ENCODE assay signal across 10 mouse cellular contexts in genomic region chr1:176999011-176999410, GRCm38 (mm10).
DNase-seq lines count a peak whose midpoint lies in the region; ATAC-seq and TF ChIP-seq lines count a peak whose summit lies in the region.
"Had no signal": no experiment of that assay in that cellular context is flagged by ENCODE, and none has a peak within 500 bp of the region (broad histone marks: within the 10 kb centered on the region; RNA-seq: fewer than 3 reads in every experiment).

No protein-coding gene starts in this region.

- H3K4me1 ChIP-seq in cerebellum, adult 2 months (ENCODE audit: control insufficient read depth, insufficient read depth, low read length), result peaks cover 9% of the 10 kb centered on the region
- H3K4me1 ChIP-seq in hindbrain, embryonic 11.5 days (replicated peaks; ENCODE audit: control insufficient read depth, insufficient read depth, low read length), result peaks cover 28% of the 10 kb centered on the region
- peaks cover 82% of the 10 kb centered on the region for H3K4me1 ChIP-seq in midbrain, embryonic 12.5 days

- no peak overlapping the region for H3K4me3 ChIP-seq in cerebellum, adult 2 months (replicated peaks; ENCODE audit: insufficient read depth, low read depth, low read length)
- H3K4me3 ChIP-seq in hindbrain, embryonic 11.5 days (ENCODE audit: low read depth, low read length), result no peak overlapping the region
- no peak overlapping the region for H3K4me3 ChIP-seq in midbrain, embryonic 12.5 days
- H3K4me3 ChIP-seq: embryonic facial prominence, embryonic 12.5 days; limb, embryonic 15.5 days had no signal

- peak; percentile 35; the same call in 1 of the 2 replicates for TF ChIP-seq CTCF in cerebellum, adult 2 months (IDR thresholded peaks at IDR 0.05; ENCODE audit: borderline replicate concordance, insufficient read depth, low read depth, low read length)

- H3K27me3 ChIP-seq in cerebellum, adult 2 months (ENCODE audit: control insufficient read depth, insufficient read depth, low read length), result no peaks in the 10 kb centered on the region
- no peaks in the 10 kb centered on the region; the same call in 1 of the 2 replicates for H3K27me3 ChIP-seq in hindbrain, embryonic 11.5 days (ENCODE audit: control insufficient read depth, insufficient read depth, low read length)
- no peaks in the 10 kb centered on the region for H3K27me3 ChIP-seq in midbrain, embryonic 12.5 days
- H3K27me3 ChIP-seq: limb, embryonic 15.5 days had no signal

- WGBS in cerebellum, adult 2 months, result 73% methylated on average over 6 of the region's 6 CpGs
- 16% methylated on average over 6 of the region's 6 CpGs for WGBS in hindbrain, embryonic 11.5 days
- 11% methylated on average over 6 of the region's 6 CpGs for WGBS in midbrain, embryonic 12.5 days

- no peaks in the 10 kb centered on the region for H3K36me3 ChIP-seq in hindbrain, embryonic 11.5 days (ENCODE audit: control insufficient read depth, insufficient read depth, low read length)
- no peaks in the 10 kb centered on the region for H3K36me3 ChIP-seq in midbrain, embryonic 12.5 days
- H3K36me3 ChIP-seq: embryonic facial prominence, embryonic 12.5 days; limb, embryonic 15.5 days had no signal

- 0 out of 2 replicates have a peak overlapping the region, but pooled peaks have one; percentile 13 for H3K4me2 ChIP-seq in hindbrain, embryonic 11.5 days (replicated peaks; ENCODE audit: low read depth, low read length)
- H3K4me2 ChIP-seq in midbrain, embryonic 12.5 days (replicated peaks), result peak overlapping the region; percentile 22
- H3K4me2 ChIP-seq: embryonic facial prominence, embryonic 12.5 days; limb, embryonic 15.5 days had no signal

- H3K9me3 ChIP-seq in hindbrain, embryonic 11.5 days (ENCODE audit: control insufficient read depth, low read length), result no peaks in the 10 kb centered on the region
- no peaks in the 10 kb centered on the region for H3K9me3 ChIP-seq in midbrain, embryonic 12.5 days
- H3K9me3 ChIP-seq: embryonic facial prominence, embryonic 12.5 days; limb, embryonic 15.5 days had no signal

- peak in 1 of 2 experiments; percentile 38 for DNase-seq in cerebellum, adult 2 months
- DNase-seq in cerebellum, adult 9-10 months, result no peak
- DNase-seq in ZHBTc4 (ENCODE audit: low read depth, low spot score), result peak; percentile 30
- peak; percentile 76 for DNase-seq in hindbrain, embryonic 11.5 days (ENCODE audit: low spot score)
- no peak for DNase-seq in testis, postnatal 14 days (ENCODE audit: low spot score)
- DNase-seq in thymus, postnatal 14 days, result no peak
- DNase-seq in urinary bladder, adult 2 months (ENCODE audit: low spot score), result no peak

- H3K27ac ChIP-seq in cerebellum, adult 2 months (ENCODE audit: insufficient read depth, low read length), result no peak overlapping the region
- H3K27ac ChIP-seq in hindbrain, embryonic 11.5 days (ENCODE audit: low read depth, low read length), result peak overlapping the region; percentile 92
- H3K27ac ChIP-seq in midbrain, embryonic 12.5 days (replicated peaks), result peak overlapping the region; percentile 94
- H3K27ac ChIP-seq: limb, embryonic 15.5 days had no signal

- H3K9ac ChIP-seq in hindbrain, embryonic 11.5 days (ENCODE audit: low read depth, low read length), result no peak overlapping the region
- no peak overlapping the region; the same call in 1 of the 2 replicates for H3K9ac ChIP-seq in midbrain, embryonic 12.5 days (replicated peaks)
- H3K9ac ChIP-seq: embryonic facial prominence, embryonic 12.5 days; limb, embryonic 15.5 days had no signal

- no peak for TF ChIP-seq POLR2A in cerebellum, adult 2 months (IDR thresholded peaks at IDR 0.05; ENCODE audit: borderline replicate concordance, insufficient read depth, low read length)

- peak; percentile 47 for ATAC-seq in hindbrain, embryonic 11.5 days (ENCODE audit: low FRiP score)
- ATAC-seq in midbrain, embryonic 12.5 days (ENCODE audit: low FRiP score, low read depth), result peak; percentile 33; the same call in 1 of the 2 replicates

Comparison
In these comparisons a context has a peak if more than half of its experiments do, and no peak if none do; other contexts are left out.
1. DNase-seq: peak in ZHBTc4 (single experiment) and hindbrain, embryonic 11.5 days (single experiment); none in cerebellum, adult 9-10 months (single experiment), testis, postnatal 14 days (single experiment), thymus, postnatal 14 days (single experiment) and urinary bladder, adult 2 months (single experiment).